Mouse (Mus musculus) telencephalon, adult 2 months (tissue): ENCODE data around the gene Zfp809.

ENCODE experiments used
- DNase-seq: peaks from one replicate; pipeline ENCODE4 v3.0.0-alpha.2; 2011; ENCODE audit warnings: low read depth, low spot score

The Zfp809 gene

GRCm38 (mm10) chr9:22261594-22261993 lies 36.1 kb downstream of the Zfp809 start:
- DNase-seq, result no peak

- no peak for DNase-seq
Measured at GRCm38 (mm10) chr9:22262611-22263010, 37.1 kb downstream of the Zfp809 start.

- no peak for DNase-seq
Measured at GRCm38 (mm10) chr9:22268886-22269285, 43.4 kb downstream of the Zfp809 start.

- DNase-seq, result no peak
Measured at GRCm38 (mm10) chr9:22278733-22279132, 53.2 kb downstream of the Zfp809 start.
